Mouse (Mus musculus) liver, embryonic 16.5 days (tissue): ENCODE measurements around the gene Them7. TPM values are rescaled to one million over a fixed set of nuclear protein-coding genes. Genes with fewer than 3 reads are reported as not detected.

Source experiments
- ATAC-seq: fragments of 200-750 bp; cut with Nextera tagmentation; 2 replicates; pipeline ENCODE4 v1.8.0; 2017; ENCODE audit warnings: low read depth, mild to moderate bottlenecking, moderate number of reproducible peaks, moderate library complexity
- H3K27ac ChIP-seq: fragments of 300-500 bp; sonication (generic); 2 replicates; pipeline ENCODE4 v1.5.1; 2014; ENCODE audit warnings: mild to moderate bottlenecking, low read length
- H3K27me3 ChIP-seq: fragments of 300-500 bp; sonication (generic); 2 replicates; pipeline ENCODE4 v1.6.1; 2014; ENCODE audit warnings: low read depth, low read length, mixed read lengths; ENCODE audit not compliant: control insufficient read depth, insufficient read depth
- H3K36me3 ChIP-seq: fragments of 300-500 bp; sonication (generic); 2 replicates; pipeline ENCODE4 v1.6.1; 2014; ENCODE audit warnings: mild to moderate bottlenecking; ENCODE audit not compliant: control insufficient read depth, insufficient read depth
- H3K4me1 ChIP-seq: fragments of 300-500 bp; sonication (generic); 2 replicates; pipeline ENCODE4 v1.6.1; 2014; ENCODE audit warnings: low read depth, low read length, mixed read lengths; ENCODE audit not compliant: control insufficient read depth
- H3K4me2 ChIP-seq: fragments of 300-500 bp; sonication (generic); 2 replicates; pipeline ENCODE4 v1.6.1; 2014; ENCODE audit warnings: low read depth, low read length, mixed read lengths
- H3K4me3 ChIP-seq: fragments of 300-500 bp; sonication (generic); 2 replicates; pipeline ENCODE4 v1.5.1; 2014; ENCODE audit warnings: low read depth, mild to moderate bottlenecking, low read length
- H3K9ac ChIP-seq: fragments of 300-500 bp; sonication (generic); 2 replicates; pipeline ENCODE4 v1.6.1; 2014; ENCODE audit warnings: low read depth, low read length
- H3K9me3 ChIP-seq: fragments of 300-500 bp; sonication (generic); replicated peaks from 2 replicates; pipeline ENCODE4 v1.6.1; 2016; ENCODE audit warnings: low read length; ENCODE audit not compliant: control insufficient read depth
- WGBS: fragments of 180-500 bp; shearing (Covaris S2); extraction: QIAGEN DNeasy Blood & Tissue Kit; methylation state at CpG from one replicate; pipeline ENCODE4 v1.1.7; 2014; ENCODE audit not compliant: insufficient replicate concordance; 5-methylcytosine and 5-hydroxymethylcytosine counted together
- polyA plus RNA-seq: library from polyadenylated mRNA; unstranded; fragments of >200 nt; fragmentation: Nextera tagmentation; extraction: Ambion mirVana; gene quantifications from 2 replicates; pipeline ENCODE4 v1.2.1, GENCODE M21; 2015

The Them7 gene
- polyA plus RNA-seq, 1 experiment from 2014 or later, result 2.4 TPM

GRCm38 (mm10) chr2:105416660-105417348 lies 192.7 kb downstream of the Them7 start:
- Histone ChIP-seq H3K4me2 (no peak overlapping the region), H3K9ac (no peak overlapping the region), H3K4me1 (peaks cover 11% of the 10 kb centered on the region), H3K9me3 (no peaks in the 10 kb centered on the region), H3K27me3 (no peaks in the 10 kb centered on the region), H3K36me3 (no peaks in the 10 kb centered on the region), H3K27ac (no peak overlapping the region), H3K4me3 (no peak overlapping the region)
- no peak for ATAC-seq
- WGBS, result 57% methylated on average over 8 of the region's 8 CpGs

GRCm38 (mm10) chr2:105417663-105418062 lies 193.5 kb downstream of the Them7 start:
- no peaks in the 10 kb centered on the region for H3K36me3 ChIP-seq
- 24% methylated on average over 5 of the region's 5 CpGs for WGBS
- H3K27ac ChIP-seq, result no peak overlapping the region
- no peak overlapping the region for H3K9ac ChIP-seq
- no peak for ATAC-seq
- peaks cover 11% of the 10 kb centered on the region for H3K4me1 ChIP-seq
- no peak overlapping the region for H3K4me3 ChIP-seq
- no peaks in the 10 kb centered on the region for H3K27me3 ChIP-seq
- no peaks in the 10 kb centered on the region for H3K9me3 ChIP-seq
- H3K4me2 ChIP-seq, result no peak overlapping the region

- Histone ChIP-seq H3K4me1 (peaks cover 10% of the 10 kb centered on the region), H3K27ac (no peak overlapping the region), H3K4me3 (no peak overlapping the region), H3K4me2 (no peak overlapping the region), H3K9ac (no peak overlapping the region), H3K9me3 (no peaks in the 10 kb centered on the region), H3K36me3 (no peaks in the 10 kb centered on the region), H3K27me3 (no peaks in the 10 kb centered on the region)
- no peak for ATAC-seq
- WGBS, result 82% methylated on average over 12 of the region's 12 CpGs
These were observed 194.6 kb downstream of the Them7 start for GRCm38 (mm10) chr2:105418629-105419227.

- 27% methylated on average over 8 of the region's 8 CpGs for WGBS
- Histone ChIP-seq H3K9me3 (no peaks in the 10 kb centered on the region), H3K36me3 (no peaks in the 10 kb centered on the region), H3K4me1 (peaks cover 6% of the 10 kb centered on the region), H3K4me3 (no peak overlapping the region), H3K27me3 (no peaks in the 10 kb centered on the region), H3K9ac (no peak overlapping the region), H3K27ac (no peak overlapping the region), H3K4me2 (peak overlapping the region; percentile 47)
- ATAC-seq, result peak; percentile 83
These were observed 203.3 kb downstream of the Them7 start for GRCm38 (mm10) chr2:105427447-105427846.

- under 1% methylated on average over 12 of the region's 12 CpGs for WGBS
- H3K9me3 ChIP-seq, result no peaks in the 10 kb centered on the region
- peaks cover 6% of the 10 kb centered on the region for H3K4me1 ChIP-seq
- H3K27ac ChIP-seq, result no peak overlapping the region
- H3K27me3 ChIP-seq, result no peaks in the 10 kb centered on the region
- no peak overlapping the region for H3K4me3 ChIP-seq
- no peak overlapping the region for H3K9ac ChIP-seq
- peak overlapping the region; percentile 47 for H3K4me2 ChIP-seq
- ATAC-seq, result no peak
- H3K36me3 ChIP-seq, result no peaks in the 10 kb centered on the region
These were observed 203.9 kb downstream of the Them7 start for GRCm38 (mm10) chr2:105428029-105428428.

GRCm38 (mm10) chr2:105428467-105428866 lies 204.3 kb downstream of the Them7 start:
- H3K4me2 ChIP-seq, result no peak overlapping the region
- no peak for ATAC-seq
- 26% methylated on average over 6 of the region's 6 CpGs for WGBS
- H3K4me1 ChIP-seq, result peaks cover 6% of the 10 kb centered on the region
- no peak overlapping the region for H3K27ac ChIP-seq
- H3K27me3 ChIP-seq, result no peaks in the 10 kb centered on the region
- H3K4me3 ChIP-seq, result no peak overlapping the region
- no peaks in the 10 kb centered on the region for H3K36me3 ChIP-seq
- no peak overlapping the region for H3K9ac ChIP-seq
- no peaks in the 10 kb centered on the region for H3K9me3 ChIP-seq

Other genes starting within 250 kb of the Them7 start
- gene Eif3m, start 207.2 kb upstream of the Them7 start, polyA plus RNA-seq, result 110 and 126 TPM in 2 replicates
- not detected in 2 replicates for gene Gm11060, start 132.3 kb upstream of the Them7 start, polyA plus RNA-seq
- 0.89 and 1.1 TPM in 2 replicates for gene Wt1, start 97.8 kb upstream of the Them7 start, polyA plus RNA-seq
- gene Rcn1, start 175.0 kb downstream of the Them7 start, polyA plus RNA-seq, result 13.8 and 14.2 TPM in 2 replicates